Mouse (Mus musculus): Measurements from ENCODE around the gene Ahdc1. TPM values are rescaled to one million over a fixed set of nuclear protein-coding genes. Genes with fewer than 3 reads are reported as not detected.

Gene Ahdc1
- polyA plus RNA-seq, 1 experiment from 2014 or later, result 10.7 TPM

DNA sequence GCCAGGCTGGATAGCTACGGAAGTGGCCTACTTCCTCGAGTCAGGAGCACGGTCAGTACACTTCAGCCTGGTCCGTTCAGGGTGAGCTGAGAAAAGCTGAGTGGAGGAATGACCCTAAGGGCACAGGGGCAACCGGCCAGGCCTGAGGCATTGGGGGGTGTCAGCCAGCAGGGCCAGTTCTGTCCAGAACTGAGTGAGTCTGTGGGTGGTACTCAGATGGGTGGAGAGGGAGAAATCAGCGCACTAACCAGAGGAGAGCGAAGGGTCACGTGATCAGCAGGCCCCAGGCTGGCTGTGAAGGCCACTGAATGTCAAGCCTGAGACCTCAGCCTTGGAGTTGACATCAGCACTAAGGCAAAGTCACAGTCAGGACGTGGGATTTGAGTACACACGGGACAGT, 23.4 kb downstream of the Ahdc1 start:
- no peaks in the 10 kb centered on the region for H3K27me3 ChIP-seq (ENCODE audit: control insufficient read depth, insufficient read depth, low read length)
- no peak overlapping the region for H3K4me2 ChIP-seq (replicated peaks; ENCODE audit: low read depth, low read length)
- WGBS, result 72% methylated on average over 10 of the region's 10 CpGs
- H3K4me3 ChIP-seq (ENCODE audit: low read depth, low read length), result no peak overlapping the region
- H3K9ac ChIP-seq (replicated peaks; ENCODE audit: low read depth, low read length), result no peak overlapping the region
- peaks cover 24% of the 10 kb centered on the region; the same call in 1 of the 2 replicates for H3K4me1 ChIP-seq (ENCODE audit: control insufficient read depth, insufficient read depth, low read length)
- peaks cover 2% of the 10 kb centered on the region for H3K36me3 ChIP-seq (ENCODE audit: control insufficient read depth, insufficient read depth, low read length)
- ATAC-seq (ENCODE audit: insufficient number of reproducible peaks, insufficient read depth, low FRiP score, low read depth), result no peak
- H3K27ac ChIP-seq (ENCODE audit: low read length), result no peak overlapping the region
- no peaks in the 10 kb centered on the region for H3K9me3 ChIP-seq (ENCODE audit: control insufficient read depth, low read depth, low read length)

DNA sequence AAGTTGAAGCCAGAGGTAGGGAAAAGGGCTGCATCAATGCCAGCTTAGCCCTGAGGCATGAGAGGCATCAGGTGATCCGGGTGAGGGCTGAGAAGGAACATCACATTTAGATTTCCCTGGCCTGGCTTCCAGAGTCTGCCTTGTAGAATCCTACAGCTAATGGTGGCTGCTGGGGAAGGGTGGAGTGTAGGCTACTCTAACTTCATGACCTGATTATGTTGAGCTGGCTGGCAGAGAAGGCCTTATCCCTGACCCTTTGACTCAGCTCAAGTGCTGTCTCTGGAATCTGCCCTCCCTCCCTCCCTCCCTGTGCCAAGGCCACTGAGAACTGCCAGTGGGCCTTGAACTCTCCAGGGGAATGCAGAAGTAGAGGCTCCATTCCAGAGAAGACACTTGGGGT, 24.4 kb downstream of the Ahdc1 start:
- Histone ChIP-seq H3K4me2 (replicated peaks; ENCODE audit: low read depth, low read length) (no peak overlapping the region), H3K4me1 (ENCODE audit: control insufficient read depth, insufficient read depth, low read length) (peaks cover 25% of the 10 kb centered on the region), H3K4me3 (ENCODE audit: low read depth, low read length) (no peak overlapping the region), H3K9me3 (ENCODE audit: control insufficient read depth, low read depth, low read length) (no peaks in the 10 kb centered on the region), H3K36me3 (ENCODE audit: control insufficient read depth, insufficient read depth, low read length) (peaks cover 2% of the 10 kb centered on the region), H3K27ac (ENCODE audit: low read length) (no peak overlapping the region), H3K27me3 (ENCODE audit: control insufficient read depth, insufficient read depth, low read length) (no peaks in the 10 kb centered on the region), H3K9ac (replicated peaks; ENCODE audit: low read depth, low read length) (no peak overlapping the region)
- 96% methylated on average over 1 of the region's 1 CpGs for WGBS
- ATAC-seq (ENCODE audit: insufficient number of reproducible peaks, insufficient read depth, low FRiP score, low read depth), result no peak

DNA sequence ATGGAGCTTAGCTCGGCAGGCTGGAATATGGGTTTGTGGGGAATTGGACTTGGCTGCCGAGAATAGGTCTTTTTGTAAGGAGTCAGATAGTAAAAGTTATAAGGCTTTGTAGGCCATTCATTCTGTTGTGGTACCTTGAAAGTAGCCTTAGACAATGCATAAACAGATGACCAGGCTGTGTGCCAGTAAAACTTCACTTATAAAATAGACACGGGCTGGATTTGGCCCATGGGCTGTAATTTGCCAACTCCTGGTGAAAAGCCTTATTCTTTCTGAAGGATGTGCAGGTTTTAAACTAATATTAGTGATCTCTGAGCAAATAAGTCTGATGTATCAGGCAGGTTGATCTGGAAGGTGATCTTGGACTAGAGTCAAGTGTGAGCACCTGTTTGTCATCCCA, 24.9 kb downstream of the Ahdc1 start:
- Histone ChIP-seq H3K4me1 (ENCODE audit: control insufficient read depth, insufficient read depth, low read length) (peaks cover 30% of the 10 kb centered on the region), H3K27ac (ENCODE audit: low read length) (no peak overlapping the region), H3K4me2 (replicated peaks; ENCODE audit: low read depth, low read length) (no peak overlapping the region), H3K9me3 (ENCODE audit: control insufficient read depth, low read depth, low read length) (no peaks in the 10 kb centered on the region), H3K9ac (replicated peaks; ENCODE audit: low read depth, low read length) (no peak overlapping the region), H3K36me3 (ENCODE audit: control insufficient read depth, insufficient read depth, low read length) (peaks cover 2% of the 10 kb centered on the region), H3K4me3 (ENCODE audit: low read depth, low read length) (no peak overlapping the region), H3K27me3 (ENCODE audit: control insufficient read depth, insufficient read depth, low read length) (no peaks in the 10 kb centered on the region)
- 75% methylated on average over 3 of the region's 3 CpGs for WGBS
- ATAC-seq (ENCODE audit: insufficient number of reproducible peaks, insufficient read depth, low FRiP score, low read depth), result no peak

GRCm38 (mm10) chr4:133037293-133037692, 26.2 kb downstream of the Ahdc1 start:
- H3K9me3 ChIP-seq (ENCODE audit: control insufficient read depth, low read depth, low read length), result no peaks in the 10 kb centered on the region
- no peak overlapping the region for H3K9ac ChIP-seq (replicated peaks; ENCODE audit: low read depth, low read length)
- H3K4me1 ChIP-seq (ENCODE audit: control insufficient read depth, insufficient read depth, low read length), result peaks cover 44% of the 10 kb centered on the region
- peak overlapping the region; percentile 100; the same call in 1 of the 2 replicates for H3K4me2 ChIP-seq (replicated peaks; ENCODE audit: low read depth, low read length)
- peaks cover 2% of the 10 kb centered on the region for H3K36me3 ChIP-seq (ENCODE audit: control insufficient read depth, insufficient read depth, low read length)
- H3K27me3 ChIP-seq (ENCODE audit: control insufficient read depth, insufficient read depth, low read length), result no peaks in the 10 kb centered on the region
- no peak overlapping the region for H3K27ac ChIP-seq (ENCODE audit: low read length)
- WGBS, result 43% methylated on average over 9 of the region's 9 CpGs
- no peak overlapping the region for H3K4me3 ChIP-seq (ENCODE audit: low read depth, low read length)
- no peak for ATAC-seq (ENCODE audit: insufficient number of reproducible peaks, insufficient read depth, low FRiP score, low read depth)

- Histone ChIP-seq H3K27me3 (ENCODE audit: control insufficient read depth, insufficient read depth, low read length) (no peaks in the 10 kb centered on the region), H3K4me1 (ENCODE audit: control insufficient read depth, insufficient read depth, low read length) (peaks cover 49% of the 10 kb centered on the region), H3K27ac (ENCODE audit: low read length) (no peak overlapping the region), H3K9me3 (ENCODE audit: control insufficient read depth, low read depth, low read length) (no peaks in the 10 kb centered on the region), H3K9ac (replicated peaks; ENCODE audit: low read depth, low read length) (no peak overlapping the region), H3K4me2 (replicated peaks; ENCODE audit: low read depth, low read length) (peak overlapping the region; percentile 100), H3K36me3 (ENCODE audit: control insufficient read depth, insufficient read depth, low read length) (peaks cover 2% of the 10 kb centered on the region), H3K4me3 (ENCODE audit: low read depth, low read length) (peak overlapping the region; percentile 68)
- 22% methylated on average over 6 of the region's 6 CpGs for WGBS
- ATAC-seq (ENCODE audit: insufficient number of reproducible peaks, insufficient read depth, low FRiP score, low read depth), result no peak
These were observed 26.7 kb downstream of the Ahdc1 start for GRCm38 (mm10) chr4:133037798-133038197.

GRCm38 (mm10) chr4:133038521-133039115, 27.6 kb downstream of the Ahdc1 start:
- Histone ChIP-seq H3K27ac (ENCODE audit: low read length) (peak overlapping the region; percentile 95), H3K27me3 (ENCODE audit: control insufficient read depth, insufficient read depth, low read length) (no peaks in the 10 kb centered on the region), H3K4me1 (ENCODE audit: control insufficient read depth, insufficient read depth, low read length) (peaks cover 57% of the 10 kb centered on the region), H3K9me3 (ENCODE audit: control insufficient read depth, low read depth, low read length) (no peaks in the 10 kb centered on the region), H3K9ac (replicated peaks; ENCODE audit: low read depth, low read length) (peak overlapping the region; percentile 67), H3K36me3 (ENCODE audit: control insufficient read depth, insufficient read depth, low read length) (peaks cover 2% of the 10 kb centered on the region), H3K4me3 (ENCODE audit: low read depth, low read length) (peak overlapping the region; percentile 68), H3K4me2 (replicated peaks; ENCODE audit: low read depth, low read length) (peak overlapping the region; percentile 100)
- 1% methylated on average over 67 of the region's 76 CpGs for WGBS
- ATAC-seq (ENCODE audit: insufficient number of reproducible peaks, insufficient read depth, low FRiP score, low read depth), result peak; percentile 59

DNA sequence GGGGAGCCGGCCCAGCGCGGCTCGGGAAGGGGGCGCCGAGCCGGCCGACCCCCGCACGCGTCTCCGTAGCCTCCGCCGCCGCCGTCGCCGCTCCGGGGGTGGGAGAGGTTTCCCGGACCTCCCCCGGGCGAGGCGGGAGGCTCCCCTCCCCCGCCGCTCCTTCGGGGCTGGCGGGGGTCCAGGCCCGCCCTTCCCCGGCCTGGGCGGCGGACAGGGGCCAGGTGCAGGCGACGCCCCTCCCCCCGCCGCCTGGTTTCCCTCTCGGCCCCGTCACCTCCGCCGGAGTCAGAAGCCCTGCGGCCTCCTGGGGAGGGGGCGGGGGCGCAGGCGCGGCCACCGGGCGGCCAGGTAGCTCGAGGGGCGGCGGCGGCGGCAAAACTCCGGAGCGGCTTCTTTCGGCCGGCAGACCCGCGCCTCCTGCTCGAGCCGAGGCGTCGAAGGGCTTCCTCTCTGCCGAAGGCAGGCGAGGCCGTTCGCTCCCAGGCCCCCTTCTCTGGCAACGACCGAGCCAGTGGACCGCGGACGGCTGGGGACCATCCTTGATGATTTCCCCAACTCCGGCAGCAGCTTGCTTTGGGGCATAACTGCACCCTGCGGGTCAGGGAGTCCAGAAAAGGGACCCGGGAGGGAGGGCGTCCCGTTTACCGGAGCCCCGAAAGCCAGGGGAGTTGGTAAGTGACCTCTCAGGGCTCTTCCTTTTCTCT, 28.2 kb downstream of the Ahdc1 start:
- Histone ChIP-seq H3K27me3 (ENCODE audit: control insufficient read depth, insufficient read depth, low read length) (no peaks in the 10 kb centered on the region), H3K4me2 (replicated peaks; ENCODE audit: low read depth, low read length) (peak overlapping the region; percentile 100), H3K4me1 (ENCODE audit: control insufficient read depth, insufficient read depth, low read length) (peaks cover 63% of the 10 kb centered on the region), H3K27ac (ENCODE audit: low read length) (peak overlapping the region; percentile 95), H3K36me3 (ENCODE audit: control insufficient read depth, insufficient read depth, low read length) (peaks cover 2% of the 10 kb centered on the region), H3K9me3 (ENCODE audit: control insufficient read depth, low read depth, low read length) (no peaks in the 10 kb centered on the region), H3K4me3 (ENCODE audit: low read depth, low read length) (peak overlapping the region; percentile 68), H3K9ac (replicated peaks; ENCODE audit: low read depth, low read length) (peak overlapping the region; percentile 67)
- peak; percentile 34; the same call in 1 of the 2 replicates for ATAC-seq (ENCODE audit: insufficient number of reproducible peaks, insufficient read depth, low FRiP score, low read depth)
- WGBS, result under 1% methylated on average over 74 of the region's 77 CpGs

DNA sequence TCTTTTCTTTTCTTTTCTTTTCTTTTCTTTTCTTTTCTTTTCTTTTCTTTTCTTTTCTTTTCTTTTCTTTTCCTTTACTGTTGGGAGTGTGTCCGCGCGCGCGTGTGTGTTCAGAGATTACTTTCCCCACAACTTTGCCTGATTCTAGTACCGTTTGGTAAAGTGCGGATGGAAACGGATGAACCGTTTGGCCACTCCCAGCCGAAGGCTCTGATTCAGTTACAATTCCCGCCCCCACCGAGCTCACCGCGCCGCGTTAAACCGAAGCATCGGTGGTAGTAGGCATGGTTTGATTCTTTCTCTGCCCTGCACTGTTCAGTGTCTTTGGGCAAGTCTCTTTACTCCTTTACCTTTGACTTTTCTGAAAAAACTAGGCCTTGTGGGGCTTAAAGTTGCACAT, 28.8 kb downstream of the Ahdc1 start:
- H3K4me3 ChIP-seq (ENCODE audit: low read depth, low read length), result peak overlapping the region; percentile 68
- peak overlapping the region; percentile 67; the same call in 1 of the 2 replicates for H3K9ac ChIP-seq (replicated peaks; ENCODE audit: low read depth, low read length)

More for the DNA sequence above, 28.8 kb downstream of the Ahdc1 start:
- no peaks in the 10 kb centered on the region for H3K9me3 ChIP-seq (ENCODE audit: control insufficient read depth, low read depth, low read length)
- peak overlapping the region; percentile 95; the same call in 1 of the 2 replicates for H3K27ac ChIP-seq (ENCODE audit: low read length)
- ATAC-seq (ENCODE audit: insufficient number of reproducible peaks, insufficient read depth, low FRiP score, low read depth), result no peak
- 10% methylated on average over 18 of the region's 18 CpGs for WGBS
- H3K4me2 ChIP-seq (replicated peaks; ENCODE audit: low read depth, low read length), result peak overlapping the region; percentile 100
- H3K27me3 ChIP-seq (ENCODE audit: control insufficient read depth, insufficient read depth, low read length), result no peaks in the 10 kb centered on the region
- H3K36me3 ChIP-seq (ENCODE audit: control insufficient read depth, insufficient read depth, low read length), result peaks cover 2% of the 10 kb centered on the region; the same call in 1 of the 2 replicates
- peaks cover 69% of the 10 kb centered on the region for H3K4me1 ChIP-seq (ENCODE audit: control insufficient read depth, insufficient read depth, low read length)

Data from stomach, embryonic 14.5 days (tissue).